Mouse (Mus musculus) layer of hippocampus, postnatal 36 days (tissue): ENCODE results near the gene Fbxo7. TPM values are rescaled to one million over a fixed set of nuclear protein-coding genes. Genes with fewer than 3 reads are reported as not detected.

Experiments used
- DNase-seq, 2 experiments: peaks; one replicate each; pipeline ENCODE4 v3.0.0; 2022
- total RNA-seq, 2 experiments: library from RNA; stranded (reverse); gene quantifications; 2 replicates each; pipeline ENCODE4 v1.2.3; 2021

Gene Fbxo7
- total RNA-seq, 2 experiments from 2014 or later, result 22.2 to 24.8 TPM

DNA sequence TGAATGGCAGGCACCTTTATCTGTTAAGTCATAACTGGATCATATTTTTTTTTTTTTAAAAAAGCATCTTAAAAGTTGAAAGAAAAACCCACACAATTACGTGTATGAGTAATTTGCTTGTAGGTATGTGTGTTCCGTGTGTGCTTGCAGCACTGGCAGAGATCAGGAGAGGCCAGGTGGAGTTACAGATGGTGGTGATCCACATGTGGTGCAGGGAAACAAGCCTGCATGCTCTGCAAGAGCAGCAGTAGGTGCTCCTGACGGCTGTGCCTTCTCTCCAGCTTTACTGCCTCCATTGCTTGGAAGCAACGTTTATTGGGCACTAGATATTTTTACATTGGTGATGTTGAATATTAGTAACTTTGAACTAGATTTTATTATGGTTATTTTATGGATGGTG, 21.9 kb downstream of the Fbxo7 start:
- no peak for DNase-seq

DNA sequence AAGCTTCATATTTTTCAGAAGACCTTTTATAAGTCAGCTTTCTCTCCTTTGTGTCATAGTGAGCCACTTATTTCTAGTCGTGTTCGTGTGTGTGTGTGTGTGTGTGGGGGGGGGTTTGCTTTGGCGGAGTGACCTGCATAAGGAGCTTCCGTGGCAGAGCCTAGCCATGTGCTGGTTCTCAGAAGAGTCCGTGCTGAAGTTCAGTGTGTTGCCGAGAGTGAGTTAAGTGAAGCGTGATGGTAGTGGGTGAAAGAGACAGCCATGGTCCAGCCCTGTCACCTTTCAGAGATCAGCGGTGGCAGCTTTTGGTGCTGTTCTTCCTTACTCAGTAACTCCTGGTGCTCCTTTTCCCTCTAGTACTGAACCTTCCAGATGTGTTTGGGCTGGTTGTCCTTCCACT, 22.3 kb downstream of the Fbxo7 start:
- DNase-seq, result no peak

DNA sequence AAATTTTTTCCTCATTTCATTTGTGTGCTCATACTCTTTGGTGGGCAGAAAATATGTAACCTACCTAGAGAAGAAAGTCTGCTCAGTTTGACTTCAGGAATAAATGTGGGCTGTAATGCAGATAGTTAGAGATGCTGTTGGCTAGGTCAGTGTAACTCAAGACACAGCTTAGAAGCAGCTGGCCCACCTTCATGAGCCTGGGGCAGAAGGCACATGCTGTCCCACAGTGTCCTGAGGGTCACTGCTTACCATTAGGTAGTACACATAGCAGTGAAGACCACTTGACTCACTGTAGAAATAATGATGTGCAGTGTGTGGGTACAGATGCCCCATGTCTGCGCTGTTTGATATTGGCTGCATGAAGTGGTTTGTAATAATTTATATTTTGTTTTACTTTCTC, 24.6 kb downstream of the Fbxo7 start:
- no peak for DNase-seq

DNA sequence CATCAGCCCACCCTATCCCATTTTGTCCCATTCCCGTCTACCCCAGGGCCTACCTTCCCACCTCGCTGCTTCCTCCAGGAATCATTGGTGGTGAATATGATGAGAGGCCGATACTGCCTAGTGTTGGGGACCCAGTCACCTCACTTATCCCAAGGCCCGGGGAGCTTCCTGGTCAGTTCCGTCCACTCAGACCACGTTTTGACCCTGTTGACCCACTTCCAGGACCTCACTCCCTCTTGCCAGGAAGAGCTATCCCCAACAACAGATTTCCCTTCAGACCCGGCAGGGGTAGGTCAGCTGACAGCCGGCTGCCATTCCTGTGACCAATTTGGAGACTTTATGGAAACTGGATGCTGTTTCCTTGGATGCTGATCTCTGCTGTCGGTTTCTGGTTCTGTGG, 26.0 kb downstream of the Fbxo7 start:
- DNase-seq, result no peak

DNA sequence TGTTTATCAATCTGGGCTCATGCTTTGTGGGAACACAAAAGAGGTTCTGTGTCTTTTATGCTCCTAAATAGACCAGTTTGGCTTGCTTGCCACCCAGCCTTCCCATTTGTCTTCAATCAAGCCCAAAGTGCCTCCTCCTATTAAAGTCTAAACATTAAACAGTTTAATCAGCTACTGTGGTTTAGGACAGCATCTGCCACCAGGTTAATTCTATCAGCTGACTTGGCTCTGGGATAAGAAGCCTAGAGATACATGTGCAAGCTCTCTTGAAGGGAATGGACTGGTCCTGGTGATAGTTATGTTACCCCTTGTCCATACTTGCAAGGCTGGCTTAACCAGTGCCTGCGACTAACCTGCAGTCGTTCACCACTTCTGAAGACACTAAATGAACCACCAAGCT, 28.8 kb downstream of the Fbxo7 start:
- no peak for DNase-seq

DNA sequence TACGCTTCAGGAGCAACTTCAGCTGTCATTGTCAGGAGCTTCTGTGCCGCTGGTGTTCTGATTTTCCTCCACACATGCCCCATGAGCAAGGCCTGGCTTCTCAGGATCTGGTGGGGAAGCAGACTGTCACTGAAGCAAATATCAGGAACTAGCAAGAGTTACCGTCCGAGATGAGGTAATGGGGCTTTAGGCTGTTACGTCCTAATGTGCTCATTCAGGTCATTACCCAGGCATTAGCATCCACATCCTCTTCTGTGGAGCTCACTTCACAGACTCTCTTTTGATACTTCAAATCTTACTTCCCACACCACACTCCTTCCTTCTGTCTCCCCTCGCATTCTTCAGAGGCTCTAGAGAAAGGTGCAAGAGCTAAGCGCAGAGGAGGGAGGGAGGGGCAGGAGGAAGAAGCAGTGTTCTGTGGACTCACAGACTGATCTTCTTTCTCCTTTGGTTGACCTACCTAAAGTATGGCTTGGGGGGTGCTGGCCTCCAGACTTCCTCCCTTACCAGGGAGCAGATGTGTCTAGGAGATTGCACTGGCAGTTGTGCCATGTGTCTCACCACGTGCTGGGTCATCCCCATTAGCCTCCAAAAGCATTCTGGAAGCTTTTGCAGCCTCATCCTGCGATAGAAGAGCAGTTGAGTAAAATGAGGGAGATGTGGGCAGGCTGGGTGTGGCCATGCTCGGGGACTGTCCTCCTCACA, 31.2 kb downstream of the Fbxo7 start:
- no peak for DNase-seq

DNA sequence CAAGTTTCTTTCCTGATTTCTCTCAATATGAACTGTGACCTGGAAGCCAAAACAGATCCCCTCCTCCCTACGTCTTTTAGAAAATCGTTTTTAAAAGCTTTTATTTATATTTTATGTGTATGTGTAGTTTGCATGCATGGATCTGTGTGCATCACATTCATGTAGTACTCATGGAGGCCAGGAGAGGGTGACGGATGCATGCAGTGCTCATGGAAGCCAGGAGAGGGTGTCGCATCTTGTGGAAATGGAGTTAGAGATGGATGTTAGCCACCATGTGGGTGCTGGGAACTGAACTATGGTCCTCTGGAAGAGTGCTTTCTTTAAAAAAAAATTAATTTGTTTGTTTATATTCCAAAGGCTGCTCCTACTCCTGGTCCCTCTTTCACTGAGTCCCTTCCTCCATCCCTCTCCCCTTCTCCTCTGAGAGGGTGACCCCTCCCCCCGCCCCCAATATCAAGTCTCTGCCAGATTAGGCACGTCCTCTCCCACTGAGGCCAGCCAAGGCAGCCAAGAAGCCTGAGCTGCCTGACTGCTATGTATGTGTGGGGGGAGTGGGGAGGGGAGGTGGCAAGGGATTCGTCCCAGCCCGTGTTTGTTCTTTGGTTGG, 34.6 kb downstream of the Fbxo7 start:
- no peak for DNase-seq

DNA sequence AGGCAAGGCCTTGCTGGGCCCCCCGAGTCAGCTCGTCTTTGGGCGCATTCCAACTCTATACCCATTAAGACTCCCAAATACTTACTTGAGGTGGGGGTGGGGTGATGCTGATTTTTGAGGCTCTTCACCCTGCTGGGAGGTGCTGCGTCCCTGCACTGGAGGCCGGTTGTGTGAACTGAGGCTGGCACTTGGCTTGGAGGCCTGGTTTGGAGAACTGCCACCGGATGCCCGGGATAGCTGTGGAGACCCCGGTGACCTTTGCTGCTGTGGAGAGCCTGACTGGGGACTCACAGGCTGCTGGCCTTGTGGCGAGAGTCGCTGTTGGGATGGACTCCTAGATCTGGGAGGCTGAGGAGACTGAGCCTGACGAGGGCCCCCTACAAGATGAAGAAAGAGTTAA, 35.5 kb downstream of the Fbxo7 start:
- no peak for DNase-seq

DNA sequence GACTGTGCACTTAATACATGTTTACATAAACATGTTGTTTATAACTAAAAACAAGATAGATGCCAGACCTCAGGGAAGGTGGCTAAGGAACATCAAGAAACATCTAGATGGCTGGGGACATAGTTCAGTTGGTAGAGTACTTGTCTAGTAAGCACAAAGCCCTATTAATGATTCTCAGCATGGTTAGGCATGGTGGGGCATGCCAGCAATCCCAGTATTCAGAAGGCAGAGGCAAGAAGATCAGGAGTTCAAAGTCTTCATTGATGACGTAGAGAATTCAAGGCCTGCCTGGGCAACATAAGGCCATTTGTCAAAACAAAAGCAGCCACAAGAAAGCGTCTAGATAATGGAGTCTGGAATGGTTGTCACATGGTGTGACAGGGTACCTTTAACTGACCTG, 35.9 kb downstream of the Fbxo7 start:
- DNase-seq, result no peak

DNA sequence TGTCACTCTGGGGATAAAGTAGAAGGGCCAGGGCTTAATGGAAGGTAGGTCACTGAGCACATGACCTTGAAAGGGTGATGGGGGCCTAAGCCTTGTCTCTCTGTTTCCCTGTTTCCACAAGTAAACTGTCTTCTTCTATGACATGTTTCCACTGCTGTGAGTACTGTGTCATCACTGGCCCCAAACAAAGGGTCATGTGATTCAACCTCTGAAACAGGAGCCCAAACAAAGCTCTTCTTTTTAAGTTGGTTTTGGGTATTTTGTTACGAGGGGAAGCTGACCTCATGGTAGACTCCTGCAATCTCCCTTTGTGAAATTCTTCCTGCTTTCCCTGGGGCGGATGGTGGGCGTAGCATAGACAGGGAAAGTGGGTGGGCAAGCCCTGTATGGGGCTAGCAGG, 38.5 kb downstream of the Fbxo7 start:
- no peak for DNase-seq

DNA sequence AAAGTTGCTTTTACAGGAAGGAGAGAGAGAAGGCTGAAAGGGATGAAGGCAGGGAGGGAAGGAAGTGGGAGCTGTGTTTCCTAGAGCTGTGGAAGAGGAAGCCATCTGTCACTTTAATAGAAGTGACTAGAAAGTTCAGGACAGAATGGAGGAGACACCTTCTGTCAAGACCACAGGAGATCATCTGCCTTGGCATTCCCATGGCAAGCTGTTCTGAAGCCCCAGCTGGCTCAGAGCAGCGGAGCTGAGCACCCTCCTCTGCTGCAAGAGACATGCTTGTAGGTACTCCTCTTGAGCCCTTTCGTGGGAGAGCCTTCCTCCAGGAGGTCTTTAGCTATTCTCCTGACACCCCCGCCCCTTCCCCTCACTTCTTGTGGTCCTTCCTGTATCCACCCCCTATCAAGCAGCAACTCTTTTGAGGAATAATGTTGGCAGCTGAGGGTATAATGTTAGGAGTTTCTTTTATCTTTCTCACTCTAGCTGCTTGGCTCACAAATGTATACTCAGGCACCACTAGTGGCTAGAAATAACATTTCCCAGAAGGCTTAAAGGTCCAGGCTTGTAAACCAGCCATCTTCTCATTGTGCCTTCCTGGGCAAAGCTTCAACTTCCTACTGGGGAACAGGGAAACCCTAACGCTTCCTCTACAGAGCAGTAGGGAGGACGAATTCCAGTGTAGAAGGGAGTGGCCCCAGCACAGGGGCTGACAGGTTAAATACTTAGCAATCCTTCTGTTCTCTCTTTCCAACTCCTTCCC, 40.7 kb downstream of the Fbxo7 start:
- DNase-seq, result no peak

DNA sequence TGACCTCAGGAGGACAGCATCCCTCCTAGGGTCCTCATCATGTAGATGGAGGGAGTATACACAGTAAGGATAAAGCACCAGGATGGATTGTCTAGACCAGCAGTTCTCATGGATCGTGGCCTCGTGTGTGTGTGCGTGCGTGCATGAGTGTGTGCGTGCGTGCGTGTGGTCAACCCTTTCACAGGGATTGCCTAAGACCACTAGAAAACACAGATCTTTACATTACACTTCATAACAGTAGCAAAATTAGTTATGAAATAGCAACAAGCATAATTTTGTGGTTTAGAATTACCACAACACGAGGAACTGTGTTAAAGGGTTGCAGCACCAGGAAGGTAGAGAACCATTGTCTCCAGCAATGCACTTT, 41.2 kb downstream of the Fbxo7 start:
- DNase-seq, result no peak

DNA sequence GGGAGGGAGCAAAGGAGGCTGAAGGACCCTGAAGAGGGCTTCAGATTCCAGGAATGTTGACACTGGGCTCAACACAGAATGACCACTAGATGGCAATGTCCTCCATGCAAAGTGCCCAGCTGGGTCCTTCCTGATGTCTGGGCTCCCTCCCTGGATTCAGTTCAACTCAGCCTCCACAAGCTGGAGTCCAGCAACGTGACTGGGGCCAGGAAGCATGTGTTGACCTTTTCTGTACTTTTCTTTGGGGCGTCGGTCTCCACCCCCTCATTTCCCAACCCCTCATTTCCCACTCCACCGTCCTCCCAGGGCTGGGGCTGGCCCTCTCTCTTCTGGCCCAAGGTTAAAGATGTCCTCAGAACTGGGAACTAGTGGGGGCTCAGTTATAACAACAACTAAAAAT, 43.2 kb downstream of the Fbxo7 start:
- peak; percentile 44 to 58 for DNase-seq

DNA sequence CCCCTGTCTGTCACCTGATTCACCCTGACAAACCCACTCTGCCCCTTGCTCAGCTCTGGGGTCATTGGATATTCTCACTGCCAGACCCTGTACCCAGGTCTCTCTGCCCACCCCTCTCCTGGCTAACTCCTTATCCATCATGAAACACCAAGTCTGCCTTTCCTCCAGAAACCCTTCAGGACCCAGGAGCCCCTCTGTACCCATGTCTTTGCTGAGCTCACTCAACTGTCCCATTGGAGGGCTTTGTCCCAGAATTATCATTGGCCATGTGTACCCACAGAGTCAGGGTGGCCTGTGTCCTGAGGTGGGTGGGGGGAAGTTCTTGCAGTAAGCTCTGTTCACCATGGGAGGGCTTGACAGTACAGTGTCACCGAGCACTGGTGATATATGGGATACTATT, 43.9 kb downstream of the Fbxo7 start:
- DNase-seq, result no peak

DNA sequence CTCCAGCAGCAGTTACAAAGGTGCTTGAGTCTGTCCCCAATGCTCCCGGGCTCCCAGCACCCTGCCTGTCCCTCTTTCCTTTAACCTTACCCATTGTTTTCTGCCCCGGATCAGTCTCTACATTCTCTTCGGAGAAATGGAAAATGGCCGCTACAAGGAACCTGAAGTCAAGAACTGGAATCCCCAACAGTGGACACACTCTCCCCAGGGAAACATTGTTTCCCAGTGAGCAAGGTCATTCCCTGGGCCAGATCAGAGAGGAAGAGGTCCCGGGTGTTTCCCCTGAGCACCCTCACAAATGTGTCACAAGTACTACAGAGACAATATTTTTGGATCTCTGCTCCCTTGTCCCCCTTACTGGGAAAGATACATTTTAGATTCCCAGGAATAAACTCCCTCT, 44.9 kb downstream of the Fbxo7 start:
- DNase-seq, result no peak

DNA sequence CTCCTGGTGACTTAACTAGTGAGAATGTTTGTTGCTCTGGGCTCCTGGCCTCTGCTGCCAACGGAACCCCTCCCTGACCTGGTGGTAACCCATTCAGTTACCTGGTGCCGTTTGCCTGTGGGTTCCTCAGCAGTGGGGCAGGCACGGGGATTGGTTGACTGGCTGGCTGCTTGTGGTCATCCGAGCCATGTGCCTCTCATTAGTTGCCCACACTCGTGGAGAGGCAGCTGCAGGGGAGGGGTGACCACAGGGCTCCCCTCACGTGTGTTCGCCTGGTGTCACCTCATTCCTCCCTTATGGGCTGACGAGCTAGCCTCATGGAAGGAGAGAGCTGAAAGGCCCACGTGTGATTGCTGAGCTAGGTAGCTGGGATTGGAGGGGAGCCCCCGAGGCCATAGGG, 46.1 kb downstream of the Fbxo7 start:
- no peak for DNase-seq

DNA sequence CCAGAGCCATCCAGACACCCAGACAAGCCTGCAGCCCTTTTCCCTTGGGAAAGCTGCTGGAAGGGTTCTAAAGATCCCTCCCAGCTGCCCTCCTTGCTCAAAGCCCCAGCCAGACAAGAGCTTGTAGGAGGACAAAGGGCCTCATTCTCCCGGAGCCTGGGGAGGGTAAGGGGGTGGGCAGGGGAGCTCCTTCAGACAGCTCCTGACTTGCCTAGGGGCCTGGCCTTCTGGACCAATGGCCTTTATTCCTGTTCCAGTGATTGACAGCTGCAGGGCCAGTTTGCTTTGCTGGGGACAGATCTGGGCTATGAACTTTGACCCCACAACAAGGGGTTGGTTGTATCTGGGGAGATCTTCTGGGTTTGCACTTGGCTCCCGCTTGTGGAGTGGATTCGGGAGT, 47.6 kb downstream of the Fbxo7 start:
- DNase-seq, result no peak

DNA sequence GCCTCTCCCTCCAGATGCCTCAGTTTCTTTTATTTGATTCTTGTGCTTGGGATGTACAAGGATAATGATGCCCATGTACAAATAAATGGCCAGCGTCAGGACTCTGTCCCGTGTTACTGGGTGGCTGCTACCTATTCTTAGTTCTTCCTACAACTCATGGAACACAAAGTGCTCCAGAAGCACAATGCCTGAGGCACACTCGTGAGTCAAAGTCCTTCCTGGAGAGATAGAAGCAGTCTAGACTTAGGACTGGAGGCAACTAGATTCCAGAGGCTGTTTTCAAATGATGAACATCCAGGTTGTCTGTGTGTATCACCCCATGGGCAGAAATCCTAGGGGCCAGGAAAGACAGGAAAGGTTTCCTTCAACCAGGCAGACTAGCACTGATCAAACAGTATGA, 49.0 kb downstream of the Fbxo7 start:
- no peak for DNase-seq

DNA sequence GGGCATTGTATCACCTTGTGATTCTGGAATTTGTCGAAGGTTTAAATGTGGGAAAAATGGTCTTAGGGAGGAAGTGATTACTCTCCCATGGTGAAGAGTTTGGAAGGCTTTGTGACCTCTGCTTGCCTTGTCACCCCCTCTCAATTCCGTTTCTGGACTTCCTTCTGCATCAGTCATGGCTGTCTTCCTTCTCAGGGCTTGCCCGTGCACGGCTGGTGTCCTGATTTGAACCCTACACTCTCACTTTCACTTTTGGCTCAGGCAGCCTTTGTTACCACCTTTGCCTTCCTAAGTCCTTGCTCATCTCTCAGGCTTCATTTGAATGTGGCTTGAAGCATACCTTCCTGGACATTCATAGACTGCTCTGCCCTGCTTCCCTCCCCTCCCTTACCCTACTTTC, 52.4 kb downstream of the Fbxo7 start:
- DNase-seq, result no peak

DNA sequence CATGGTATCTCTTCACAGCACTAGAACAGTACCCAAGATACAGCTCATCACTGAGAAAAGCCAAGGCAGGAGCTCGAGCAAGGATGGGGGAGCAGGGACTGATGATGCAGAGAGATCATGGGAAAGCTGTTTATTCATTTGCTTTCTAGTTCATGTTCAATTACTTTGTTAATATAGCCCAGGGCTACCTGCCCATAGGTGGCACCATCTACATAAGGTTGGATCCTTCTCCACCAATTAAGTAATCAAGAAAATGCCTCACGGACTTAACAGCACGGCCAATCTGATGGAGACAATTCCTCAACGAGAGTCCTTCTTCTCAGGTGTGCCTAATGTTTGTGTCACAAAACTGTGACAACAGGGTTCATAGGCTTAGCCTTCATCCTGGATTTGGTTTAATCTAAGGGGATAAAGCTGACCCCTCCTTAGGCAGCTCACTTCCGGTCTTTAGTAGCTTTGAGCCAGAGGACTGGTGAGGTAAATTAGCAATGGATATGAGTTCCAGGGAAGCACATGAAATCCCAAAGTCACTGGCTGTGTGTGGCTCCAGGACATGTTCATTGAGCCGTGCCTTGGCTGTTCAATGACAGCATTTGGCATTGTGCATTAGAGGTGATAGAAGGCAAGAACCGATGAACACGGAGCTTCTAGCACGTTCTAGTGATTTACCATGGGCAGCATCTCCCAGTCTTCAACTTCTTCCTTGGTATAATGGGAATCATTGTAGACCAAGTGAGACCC, 53.4 kb downstream of the Fbxo7 start:
- DNase-seq, result no peak

DNA sequence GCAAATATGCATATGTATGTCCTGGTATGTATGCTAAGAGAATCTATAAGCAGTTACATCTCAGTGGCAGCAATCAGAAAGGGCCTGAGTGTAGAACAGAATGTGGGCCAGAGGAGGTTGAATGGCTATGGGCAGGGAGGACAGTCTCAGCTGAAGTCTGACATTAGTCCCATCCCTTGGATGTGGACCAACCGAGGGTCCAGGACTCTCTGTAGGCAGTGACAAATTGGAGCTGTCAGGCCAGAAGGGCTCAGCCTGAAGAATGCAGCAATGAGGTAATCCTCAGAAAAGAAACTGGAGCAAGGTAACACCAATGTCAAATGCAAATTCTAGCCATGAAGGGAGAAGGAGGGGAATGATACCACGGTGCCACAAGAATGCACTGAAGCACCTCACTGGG, 55.5 kb downstream of the Fbxo7 start:
- DNase-seq, result no peak

DNA sequence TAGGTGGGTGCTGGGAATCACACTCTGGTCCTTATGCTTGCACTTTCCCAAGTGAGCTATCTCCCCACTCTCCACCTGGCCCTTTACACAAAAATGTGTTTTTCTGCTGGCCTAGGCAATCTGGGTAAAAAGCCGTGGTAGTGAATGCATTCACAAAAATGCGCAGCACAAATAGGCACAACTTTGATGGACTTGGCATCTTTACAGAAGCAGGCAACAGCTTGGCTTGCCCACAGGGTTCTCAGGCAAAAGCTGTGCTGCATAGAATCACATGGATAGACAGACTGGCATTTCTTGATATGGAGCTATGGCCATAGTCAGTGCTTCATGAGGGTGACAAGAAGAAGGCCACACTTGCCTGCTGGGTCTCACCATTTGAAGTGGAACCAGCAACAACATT, 57.0 kb downstream of the Fbxo7 start:
- no peak for DNase-seq

DNA sequence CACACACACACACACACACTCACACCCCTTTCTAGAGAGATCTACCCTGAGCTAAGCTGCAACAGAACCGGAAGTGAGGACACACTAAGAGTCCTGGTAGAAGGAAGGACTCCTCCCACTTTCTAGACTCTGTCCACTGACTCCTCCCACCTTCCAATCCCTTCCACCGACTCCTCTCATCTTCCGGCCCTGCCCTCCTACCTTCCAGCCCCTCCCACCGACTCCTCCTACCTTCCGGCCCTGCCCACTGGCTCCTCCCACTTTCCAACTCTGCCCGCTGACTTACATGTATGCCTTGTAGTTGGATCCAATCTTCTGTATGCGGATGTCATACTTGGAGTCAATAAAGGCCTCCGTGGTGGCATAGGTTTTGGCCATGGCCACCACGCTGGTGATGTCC, 58.1 kb downstream of the Fbxo7 start:
- DNase-seq, result no peak
